Mouse (Mus musculus): ENCODE results near the gene Sult6b2.

Gene Sult6b2

GRCm38 (mm10) chr6:142741763-142742162 is 62.5 kb downstream of the Sult6b2 start:
- DNase-seq (ENCODE audit: low read depth, low spot score): no peak

- DNase-seq (ENCODE audit: low read depth, low spot score): no peak
These were observed 65.7 kb downstream of the Sult6b2 start for GRCm38 (mm10) chr6:142738637-142739036.

GRCm38 (mm10) chr6:142738225-142738624 is 66.1 kb downstream of the Sult6b2 start:
- DNase-seq (ENCODE audit: low read depth, low spot score): no peak

DNA sequence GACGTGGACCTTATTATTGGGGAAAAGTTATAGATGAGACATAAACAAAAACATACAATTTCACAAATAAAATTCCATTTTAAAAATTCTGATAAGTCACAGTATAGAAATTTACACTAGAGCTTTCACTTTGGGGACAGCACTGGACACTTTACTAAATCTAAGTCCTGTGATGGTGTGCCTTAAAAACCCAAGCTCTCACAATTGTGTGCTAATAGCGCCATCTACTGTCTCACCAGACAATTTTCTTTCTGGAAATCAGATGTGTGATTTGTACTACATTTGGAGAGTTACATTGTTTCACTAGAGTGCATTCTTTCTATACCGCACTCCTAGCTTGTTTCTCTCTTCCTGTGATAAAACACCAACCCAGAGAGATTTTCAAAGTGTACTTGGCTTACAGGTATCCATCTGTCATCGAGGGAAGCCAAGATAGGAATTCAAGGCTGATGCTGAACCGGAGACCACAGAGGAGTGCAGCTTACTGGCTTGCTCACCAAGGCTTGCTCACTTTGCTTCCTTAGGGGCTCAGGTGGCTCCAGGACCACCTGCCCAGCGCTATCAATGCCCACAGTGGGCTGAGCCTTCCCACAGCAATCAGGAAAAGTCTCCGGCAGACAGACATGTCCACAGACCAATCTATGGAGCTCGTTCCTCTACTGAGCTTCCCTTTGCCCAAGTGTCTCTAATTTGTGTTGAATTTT is 68.8 kb downstream of the Sult6b2 start:
- peak; percentile 38 for DNase-seq (ENCODE audit: low read depth, low spot score)

Data from CD4-positive helper T cell, adult 2 months (primary cell).